Mouse (Mus musculus) retina, adult 2 months (tissue): Measurements from ENCODE around the gene Chil3.
A peak's percentile ranks its signal among the peaks of the same experiment; 100 is the strongest.
"Not testable (repeated sequence)": the region's sequence is repeated elsewhere in the genome, so short reads cannot be mapped to it uniquely, and the experiment has no call there.

Experiments
- DNase-seq: peaks from one replicate; pipeline ENCODE4 v3.0.0-alpha.2; 2012; ENCODE audit warnings: low read depth, low spot score

Gene Chil3

GRCm38 (mm10) chr3:106167464-106167863 lies at the start of gene Chil3:
Gene Chil3, minus strand, starts transcription at chr3:106167564.
- no peak for DNase-seq

GRCm38 (mm10) chr3:106198030-106198429 lies 30.7 kb upstream of the Chil3 start:
- DNase-seq, result not testable (repeated sequence)

DNA sequence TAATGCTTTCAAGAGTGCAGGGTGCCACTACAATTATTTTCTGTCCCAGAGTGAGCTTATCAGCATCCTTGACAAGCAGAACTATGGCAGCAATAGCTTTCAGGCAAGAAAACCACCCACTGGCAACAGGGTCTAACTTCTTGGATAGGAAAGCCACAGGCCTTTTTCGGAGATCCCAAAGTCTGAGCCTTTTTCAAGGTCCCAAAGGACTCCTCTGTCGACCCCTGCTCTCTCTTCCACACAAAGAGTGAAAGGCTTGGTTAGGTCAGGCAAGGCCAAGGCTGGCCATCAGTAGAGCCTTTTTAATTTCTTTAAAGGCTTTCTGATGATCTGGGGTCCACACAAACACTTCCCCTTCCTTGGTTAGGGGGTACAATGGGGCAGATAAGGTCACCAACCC lies 29.9 kb upstream of the Chil3 start:
- DNase-seq, result not testable (repeated sequence)

DNA sequence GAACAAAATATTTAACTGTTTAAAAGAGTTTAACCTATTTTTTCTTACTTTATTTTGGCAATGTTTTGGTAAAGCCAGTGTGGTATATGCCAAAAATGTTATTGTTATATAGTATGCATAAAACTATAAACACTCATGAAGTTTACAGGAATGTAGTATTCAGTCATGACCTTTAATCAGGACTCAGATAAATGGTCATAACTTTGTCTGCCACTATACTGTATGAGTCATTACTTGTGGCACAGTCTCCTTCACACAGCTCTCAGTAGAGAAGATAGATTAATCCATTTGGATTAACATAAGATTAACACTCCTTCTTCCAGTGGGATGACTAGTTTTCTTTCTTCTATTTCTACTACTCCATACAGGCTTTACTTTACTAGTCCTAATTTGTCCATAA lies 28.9 kb upstream of the Chil3 start:
- no peak for DNase-seq

DNA sequence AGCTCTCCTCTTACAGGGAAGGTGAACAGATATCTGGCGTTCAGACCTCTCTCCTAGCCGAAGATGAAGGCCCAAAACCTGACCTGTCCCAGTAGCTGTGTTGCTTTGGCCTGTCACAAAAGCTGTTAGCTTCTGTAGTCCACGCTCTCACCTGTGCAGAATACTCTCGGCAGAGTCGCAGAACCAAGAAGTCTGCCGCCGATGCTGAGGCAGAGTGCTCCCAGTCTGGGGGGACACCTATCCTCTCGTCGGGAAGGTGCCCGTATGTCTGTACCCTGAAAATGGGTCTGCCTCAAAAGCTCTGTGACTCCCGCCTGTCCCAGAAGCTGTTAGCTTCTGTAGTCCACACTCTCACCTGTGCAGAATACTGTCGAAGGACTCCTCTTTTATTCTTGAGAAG lies 28.1 kb upstream of the Chil3 start:
- no peak for DNase-seq

GRCm38 (mm10) chr3:106187991-106188390 lies 20.6 kb upstream of the Chil3 start:
- DNase-seq, result no peak

GRCm38 (mm10) chr3:106177509-106178189 lies 10.3 kb upstream of the Chil3 start:
- peak; percentile 8 for DNase-seq

DNA sequence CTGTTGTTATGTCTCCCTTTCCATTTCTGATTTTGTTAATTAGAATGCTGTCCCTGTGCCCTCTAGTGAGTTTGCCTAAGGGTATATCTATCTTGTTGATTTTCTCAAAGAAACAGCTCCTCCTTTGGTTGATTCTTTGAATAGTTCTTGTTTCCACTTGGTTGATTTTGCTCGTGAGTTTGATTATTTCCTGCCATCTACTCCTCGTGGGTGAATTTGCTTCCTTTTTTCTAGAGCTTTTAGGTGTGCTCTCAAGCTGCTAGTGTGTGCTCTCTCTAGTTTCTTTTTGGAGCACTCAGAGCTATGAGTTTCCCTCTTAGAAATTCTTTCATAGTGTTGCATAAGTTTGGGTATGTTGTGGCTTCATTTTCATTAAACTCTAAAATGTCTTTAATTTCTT lies 7.6 kb upstream of the Chil3 start:
- not testable (repeated sequence) for DNase-seq

DNA sequence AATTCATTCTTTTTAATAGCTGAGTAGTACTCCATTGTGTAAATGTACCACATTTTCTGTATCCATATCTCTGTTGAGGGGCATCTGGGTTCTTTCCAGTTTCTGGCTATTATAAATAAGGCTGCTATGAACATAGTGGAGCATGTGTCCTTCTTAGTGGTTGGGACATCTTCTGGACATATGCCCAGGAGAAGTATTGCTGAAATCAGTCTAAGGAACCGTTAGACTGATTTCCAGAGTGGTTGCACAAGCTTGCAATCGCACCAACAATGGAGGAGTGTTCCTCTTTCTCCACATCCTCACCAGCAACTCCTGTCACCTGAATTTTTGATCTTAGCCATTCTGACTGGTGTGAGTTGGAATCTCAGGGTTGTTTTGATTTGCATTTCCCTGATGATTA lies 5.1 kb upstream of the Chil3 start:
- DNase-seq, result not testable (repeated sequence)

DNA sequence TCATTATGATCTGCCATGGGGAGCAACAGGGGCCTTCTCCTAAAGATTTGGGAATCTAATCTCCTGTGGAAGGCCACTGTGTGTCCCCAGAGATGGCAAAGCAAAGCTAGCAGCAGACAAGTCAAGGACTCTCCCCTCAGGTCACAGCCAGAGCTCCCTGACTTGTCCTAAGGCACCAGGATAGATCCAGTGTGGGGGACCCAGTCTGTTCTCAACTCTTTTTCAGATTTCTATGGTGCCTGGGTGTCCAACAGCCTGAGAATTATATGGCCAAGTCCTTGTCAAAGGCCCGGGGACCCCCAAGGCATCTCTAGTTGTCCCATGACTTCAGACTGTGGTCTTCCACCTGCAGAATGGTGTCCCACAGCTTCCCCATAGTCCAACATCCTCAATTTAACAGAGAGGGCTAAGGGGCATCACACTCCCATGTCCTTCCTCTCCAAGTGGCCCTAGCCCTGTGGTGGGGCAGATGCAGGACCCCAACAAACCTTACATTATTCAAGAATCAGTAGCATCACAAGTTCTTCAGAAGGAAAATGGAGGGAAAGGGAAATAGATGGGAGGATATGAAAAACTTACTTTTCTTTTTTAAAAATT lies 3.9 kb upstream of the Chil3 start:
- no peak for DNase-seq

- DNase-seq, result no peak
These were observed 3.2 kb upstream of the Chil3 start for GRCm38 (mm10) chr3:106170522-106171053.

DNA sequence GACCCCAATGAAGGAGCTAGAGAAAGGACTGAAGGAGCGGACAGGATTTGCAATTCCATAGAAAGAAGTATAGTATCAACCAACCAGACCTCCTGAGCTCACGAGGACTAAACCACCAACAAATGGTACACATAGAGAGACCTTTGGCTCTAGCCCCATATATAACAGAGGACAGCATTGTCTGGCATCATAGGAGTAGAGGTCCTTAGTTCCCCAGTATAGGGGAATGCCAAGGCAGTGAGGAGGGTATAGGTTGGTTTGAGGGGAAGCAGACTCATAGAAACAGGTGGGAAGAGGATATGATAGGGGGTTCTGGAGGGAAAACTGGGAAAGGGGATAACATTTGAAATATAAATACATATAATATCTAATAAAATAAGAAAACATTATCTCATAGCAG lies 13.0 kb downstream of the Chil3 start:
- no peak for DNase-seq

DNA sequence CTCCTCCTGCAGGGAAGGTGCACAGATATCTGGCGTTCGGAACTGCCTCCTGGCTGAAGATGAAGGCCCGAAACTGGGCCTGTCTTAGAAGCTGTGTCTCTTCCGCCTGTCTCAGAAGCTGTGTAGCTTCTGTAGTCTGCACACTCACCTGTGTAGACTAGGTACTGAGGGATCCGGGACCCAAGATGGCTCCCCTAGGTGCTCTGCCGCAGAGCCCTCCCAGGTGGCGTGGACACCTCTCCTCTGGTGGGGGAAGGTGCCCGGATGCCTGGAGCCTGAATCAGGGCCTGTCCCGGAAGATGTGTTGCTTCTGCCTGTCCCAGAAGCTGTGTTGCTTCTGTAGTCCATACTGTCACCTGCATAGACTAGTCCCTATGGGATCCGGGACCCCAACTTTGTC lies 23.3 kb downstream of the Chil3 start:
- DNase-seq, result no peak

DNA sequence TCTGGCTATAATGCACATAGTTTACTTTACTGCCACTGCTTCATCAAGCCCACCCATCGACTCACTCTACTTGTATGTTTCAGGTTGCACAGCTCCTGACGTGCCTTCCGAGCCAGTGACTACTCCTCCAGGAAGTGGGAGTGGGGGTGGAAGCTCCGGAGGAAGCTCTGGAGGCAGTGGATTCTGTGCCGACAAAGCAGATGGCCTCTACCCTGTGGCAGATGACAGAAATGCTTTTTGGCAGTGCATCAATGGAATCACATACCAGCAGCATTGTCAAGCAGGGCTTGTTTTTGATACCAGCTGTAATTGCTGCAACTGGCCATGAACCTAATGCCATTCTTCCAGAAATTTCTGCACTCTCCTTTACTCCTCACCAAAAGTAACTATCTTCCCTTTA lies 35.7 kb downstream of the Chil3 start:
- peak; percentile 20 for DNase-seq

GRCm38 (mm10) chr3:106128807-106129493 lies 38.4 kb downstream of the Chil3 start:
- DNase-seq, result no peak

DNA sequence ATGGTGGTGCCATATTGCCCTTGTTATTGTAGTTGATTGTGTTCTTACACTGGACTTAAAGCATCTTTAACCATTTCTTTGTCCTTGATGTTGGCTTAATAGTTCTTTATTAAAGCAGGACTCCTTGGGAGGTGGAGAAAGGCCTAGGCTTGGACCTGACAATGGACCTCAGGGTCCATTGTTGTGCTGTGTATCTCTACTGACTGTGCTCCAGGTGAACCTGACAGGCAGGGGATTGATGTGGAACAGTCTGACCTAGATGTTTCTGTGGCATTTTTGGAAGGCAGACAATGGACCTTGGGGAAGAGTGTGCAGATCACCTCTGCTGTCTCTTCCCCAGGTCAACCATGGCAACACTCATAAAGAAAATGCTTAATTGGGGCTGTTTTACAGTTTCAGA lies 40.4 kb downstream of the Chil3 start:
- DNase-seq, result no peak

- no peak for DNase-seq
These were observed 54.4 kb downstream of the Chil3 start, which contains the start of gene Chia1 for GRCm38 (mm10) chr3:106112929-106113328. Gene Chia1, plus strand, starts transcription at chr3:106113229.
